Mouse (Mus musculus) megakaryocyte, embryonic 14.5 days (primary cell): Measurements from ENCODE around the gene Egfl8. TPM values are rescaled to one million over a fixed set of nuclear protein-coding genes. Genes with fewer than 3 reads are reported as not detected.

ENCODE experiments used
- H3K27me3 ChIP-seq: replicated peaks from 2 replicates; pipeline ENCODE3; 2012; ENCODE audit warnings: inconsistent platforms
- H3K36me3 ChIP-seq: replicated peaks from 2 replicates; pipeline ENCODE3; 2012; ENCODE audit warnings: low read length, inconsistent platforms, mixed read lengths
- H3K4me1 ChIP-seq: 2 replicates; pipeline ENCODE4 v1.6.1; 2012; ENCODE audit warnings: inconsistent platforms
- H3K4me3 ChIP-seq: replicated peaks from 2 replicates; pipeline ENCODE3; 2012; ENCODE audit warnings: moderate library complexity, mild to moderate bottlenecking, inconsistent platforms
- H3K9me3 ChIP-seq: 2 replicates; pipeline ENCODE4 v1.6.1; 2012; ENCODE audit warnings: inconsistent platforms
- FLI1 ChIP-seq: IDR thresholded peaks from 2 replicates; pipeline ENCODE4 v1.6.1; 2012; ENCODE audit warnings: low read length, inconsistent platforms, mixed read lengths
- GATA1 ChIP-seq: IDR thresholded peaks from 3 replicates; pipeline ENCODE4 v1.6.1; 2012; ENCODE audit warnings: mixed read lengths, low read length, inconsistent platforms, borderline replicate concordance
- polyA plus RNA-seq: library from polyadenylated mRNA; stranded (reverse); fragments of >175 nt; gene quantifications from 2 replicates; pipeline ENCODE4 v1.2.3, GENCODE M21; 2012; ENCODE audit warnings: low replicate concordance; ENCODE audit not compliant: insufficient read depth

The Egfl8 gene
- polyA plus RNA-seq, 1 experiment = 1.9 TPM

- peaks cover 51% of the 10 kb centered on the region for H3K27me3 ChIP-seq
Measured at GRCm38 (mm10) chr17:34564003-34564421, 51.8 kb downstream of the Egfl8 start, which contains the start of gene Notch4. Notch4 (plus strand) TSS chr17:34564268.

GRCm38 (mm10) chr17:34563354-34563753 lies 52.4 kb downstream of the Egfl8 start:
- peaks cover 6% of the 10 kb centered on the region for H3K9me3 ChIP-seq
- no peak overlapping the region for H3K4me3 ChIP-seq
- peaks cover 52% of the 10 kb centered on the region for H3K27me3 ChIP-seq
- H3K36me3 ChIP-seq = no peaks in the 10 kb centered on the region
- peaks cover 16% of the 10 kb centered on the region for H3K4me1 ChIP-seq
- TF ChIP-seq GATA1 (no peak), FLI1 (no peak)

More at GRCm38 (mm10) chr17:34564003-34564421, 51.8 kb downstream of the Egfl8 start, which contains the start of gene Notch4:
- no peaks in the 10 kb centered on the region for H3K36me3 ChIP-seq
- peaks cover 16% of the 10 kb centered on the region for H3K4me1 ChIP-seq
- peak within 1 kb of the TSS; percentile 59 for H3K4me3 ChIP-seq
- peaks cover 6% of the 10 kb centered on the region for H3K9me3 ChIP-seq
- TF ChIP-seq FLI1 (no peak), GATA1 (no peak)

Other genes with a start within 250 kb of the Egfl8 start
- not detected in 2 replicates for gene Btnl1, start 238.8 kb downstream of the Egfl8 start, polyA plus RNA-seq
- gene BC051142, start 217.2 kb downstream of the Egfl8 start, polyA plus RNA-seq = not detected in 2 replicates
- gene Btnl4, start 138.7 kb downstream of the Egfl8 start, polyA plus RNA-seq = not detected in 2 replicates
- not detected in 2 replicates for gene Btnl6, start 98.6 kb downstream of the Egfl8 start, polyA plus RNA-seq
- 0.43 TPM in 1 of 2 replicates, not detected in the other for gene Notch4, start 51.7 kb downstream of the Egfl8 start, polyA plus RNA-seq
- gene Gpsm3, start 26.2 kb downstream of the Egfl8 start, polyA plus RNA-seq = 402 and 833 TPM in 2 replicates
- 108 and 181 TPM in 2 replicates for gene Pbx2, start 24.7 kb downstream of the Egfl8 start, polyA plus RNA-seq
- 32.8 and 44.2 TPM in 2 replicates for gene Ager, start 18.1 kb downstream of the Egfl8 start, polyA plus RNA-seq
- gene Rnf5, start 12.3 kb downstream of the Egfl8 start, polyA plus RNA-seq = 37.8 and 101 TPM in 2 replicates
- gene Agpat1, start 11.7 kb downstream of the Egfl8 start, polyA plus RNA-seq = 165 and 309 TPM in 2 replicates
- 40.9 and 74.9 TPM in 2 replicates for gene Ppt2, start 12.5 kb upstream of the Egfl8 start, polyA plus RNA-seq
- not detected in 2 replicates for gene Prrt1, start 13.6 kb upstream of the Egfl8 start, polyA plus RNA-seq
- gene Fkbpl, start 28.8 kb upstream of the Egfl8 start, polyA plus RNA-seq = 6.1 and 22.5 TPM in 2 replicates
- 192 and 427 TPM in 2 replicates for gene Atf6b, start 31.2 kb upstream of the Egfl8 start, polyA plus RNA-seq
- gene Tnxb, start 54.6 kb upstream of the Egfl8 start, polyA plus RNA-seq = 0.03 TPM in 1 of 2 replicates, not detected in the other
- 0.06 TPM in 1 of 2 replicates, not detected in the other for gene C4b, start 127.9 kb upstream of the Egfl8 start, polyA plus RNA-seq
- gene Cyp21a1, start 188.6 kb upstream of the Egfl8 start, polyA plus RNA-seq = not detected in 2 replicates
- 44.3 and 85.0 TPM in 2 replicates for gene Stk19, start 221.0 kb upstream of the Egfl8 start, polyA plus RNA-seq
- 61.9 and 137 TPM in 2 replicates for gene Dxo, start 221.0 kb upstream of the Egfl8 start, polyA plus RNA-seq
- gene Skiv2l, start 234.2 kb upstream of the Egfl8 start, polyA plus RNA-seq = 25.1 and 27.6 TPM in 2 replicates
- 67.5 and 220 TPM in 2 replicates for gene Nelfe, start 234.4 kb upstream of the Egfl8 start, polyA plus RNA-seq
- 0.54 TPM in 1 of 2 replicates, not detected in the other for gene Cfb, start 246.5 kb upstream of the Egfl8 start, polyA plus RNA-seq